Mouse (Mus musculus) B cell, adult 62 days (primary cell): ENCODE data around the gene Gpr179. TPM values are rescaled to one million over a fixed set of nuclear protein-coding genes. Genes with fewer than 3 reads are reported as not detected.

Experiments
- total RNA-seq: library from RNA; stranded (reverse); gene quantifications from 4 replicates; pipeline ENCODE4 v1.2.4, GENCODE M21; 2023

The Gpr179 gene
- 0.17 TPM in 1 of 4 replicates, not detected in the others for total RNA-seq

GRCm38 (mm10) chr11:97352027-97352684 is at the start of gene Gpr179:
Gene Gpr179, minus strand, starts transcription at chr11:97352077.

GRCm38 (mm10) chr11:97361948-97362648 is 10.2 kb upstream of the Gpr179 start, which contains the start of gene Socs7:
Gene Socs7, plus strand, starts transcription at chr11:97362551.

GRCm38 (mm10) chr11:97315504-97316503 is 36.1 kb downstream of the Gpr179 start, which contains the start of gene Mrpl45:
Gene Mrpl45, plus strand, starts transcription at chr11:97315716.

Other genes with a start within 250 kb of the Gpr179 start
- 2.2 to 3.2 TPM (median 2.8 TPM) in 4 replicates for gene Tbx21, start 236.7 kb downstream of the Gpr179 start, total RNA-seq
- 0.43 to 1.5 TPM (median 0.78 TPM) in 4 replicates for gene Tbkbp1, start 200.6 kb downstream of the Gpr179 start, total RNA-seq
- gene Kpnb1, start 164.2 kb downstream of the Gpr179 start, total RNA-seq = 127 to 138 TPM (median 131 TPM) in 4 replicates
- 56.4 to 68.3 TPM (median 60.4 TPM) in 4 replicates for gene Npepps, start 71.4 kb downstream of the Gpr179 start, total RNA-seq
- gene Mrpl45, start 36.4 kb downstream of the Gpr179 start, total RNA-seq = 15.7 to 18.3 TPM (median 16.7 TPM) in 4 replicates
- 18.9 to 24.6 TPM (median 22.4 TPM) in 4 replicates for gene Socs7, start 10.5 kb upstream of the Gpr179 start, total RNA-seq
- gene Arhgap23, start 63.5 kb upstream of the Gpr179 start, total RNA-seq = 0.27 to 0.75 TPM (median 0.46 TPM) in 4 replicates
- not detected in 4 replicates for gene 4933428G20Rik, start 148.3 kb upstream of the Gpr179 start, total RNA-seq
- gene Srcin1, start 224.1 kb upstream of the Gpr179 start, total RNA-seq = 0.12 to 0.26 TPM in 2 of 4 replicates, not detected in the others